Mouse (Mus musculus): ENCODE measurements at regions not wholly inside any gene's neighbourhood (a gene's known extent, or its start where the extent isn't known, plus 50 kb on each side); places are given as distances from the start of the nearest gene placed in this dataset.

DNA sequence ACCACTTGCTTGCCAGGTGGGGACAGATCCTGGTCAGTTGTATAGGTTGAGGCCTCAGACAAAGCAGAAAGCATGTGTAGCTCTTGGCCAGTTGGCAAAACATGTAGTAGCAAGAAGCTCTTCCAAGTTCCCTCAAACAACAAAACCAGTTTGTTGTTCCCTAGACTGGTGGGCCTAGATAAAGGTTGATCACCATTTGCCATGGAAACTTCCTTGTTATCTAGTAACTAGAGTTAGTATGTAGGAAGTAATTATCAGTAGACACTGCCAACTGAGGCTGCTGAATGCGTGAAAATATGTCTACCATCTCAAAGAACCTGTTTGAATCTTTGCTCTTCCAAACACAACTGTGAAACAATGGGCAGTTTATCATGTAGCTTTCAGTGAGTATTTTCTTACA is 1098.7 kb downstream of the Pcdh18 start:
- no peak for DNase-seq
- intact Hi-C loops (cut with DNase I; ENCODE audit: low total_unique reads), result no loop called here

DNA sequence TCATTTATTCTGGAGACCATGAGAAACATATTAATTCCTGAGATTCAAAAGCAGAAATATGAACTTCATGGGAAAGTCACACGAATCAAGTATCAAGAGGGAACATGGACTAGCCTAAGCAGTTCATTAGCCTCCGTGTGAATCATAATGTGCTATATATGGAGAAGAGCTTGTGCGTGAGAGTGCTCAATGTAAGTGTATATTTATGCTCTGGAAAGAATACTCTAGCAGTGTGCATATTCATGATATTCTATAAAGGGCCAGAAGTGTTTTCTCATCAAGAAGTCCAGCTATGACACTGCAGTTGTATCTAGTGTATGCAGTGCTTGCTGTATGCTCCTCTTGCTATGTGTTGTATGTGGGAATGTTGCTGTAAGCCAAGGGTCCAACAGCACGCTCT is 1102.0 kb downstream of the Pcdh18 start:
- DNase-seq, result no peak
- intact Hi-C loops (cut with DNase I; ENCODE audit: low total_unique reads), result no loop called here

DNA sequence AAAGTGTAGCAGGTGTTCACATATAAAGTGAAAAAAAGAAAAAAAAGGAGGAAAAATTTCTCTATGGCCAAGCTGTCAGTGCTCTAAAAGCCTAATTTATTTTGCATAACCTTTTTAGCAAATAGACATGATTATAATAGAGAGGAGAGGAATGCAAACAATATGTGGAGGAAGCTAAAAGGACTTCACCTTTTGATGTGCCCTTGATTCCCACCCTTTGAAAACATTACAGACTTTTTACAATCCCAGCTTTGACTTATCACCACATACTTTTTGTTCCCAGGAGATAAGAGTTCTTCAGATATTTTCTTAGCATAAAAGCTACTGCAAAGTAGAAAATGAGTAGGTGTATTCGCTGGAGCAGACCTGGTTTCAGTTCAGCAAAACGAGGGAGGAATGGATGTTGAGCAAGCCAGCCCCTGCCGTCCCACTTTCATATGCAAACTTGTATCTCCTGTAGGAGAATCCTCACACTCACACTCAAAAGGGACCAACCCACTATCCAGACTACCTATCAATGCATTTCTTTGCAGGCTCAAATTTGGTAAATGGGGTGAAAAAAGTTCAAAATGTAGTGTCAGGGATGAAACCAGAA is 1125.1 kb downstream of the Pcdh18 start:
- intact Hi-C loops (cut with DNase I; ENCODE audit: low total_unique reads), result no loop called here
- DNase-seq, result no peak

GRCm38 (mm10) chr3:48608933-48609332 is 1148.2 kb downstream of the Pcdh18 start:
- intact Hi-C loops (cut with DNase I; ENCODE audit: low total_unique reads), result no loop called here
- no peak for DNase-seq

DNA sequence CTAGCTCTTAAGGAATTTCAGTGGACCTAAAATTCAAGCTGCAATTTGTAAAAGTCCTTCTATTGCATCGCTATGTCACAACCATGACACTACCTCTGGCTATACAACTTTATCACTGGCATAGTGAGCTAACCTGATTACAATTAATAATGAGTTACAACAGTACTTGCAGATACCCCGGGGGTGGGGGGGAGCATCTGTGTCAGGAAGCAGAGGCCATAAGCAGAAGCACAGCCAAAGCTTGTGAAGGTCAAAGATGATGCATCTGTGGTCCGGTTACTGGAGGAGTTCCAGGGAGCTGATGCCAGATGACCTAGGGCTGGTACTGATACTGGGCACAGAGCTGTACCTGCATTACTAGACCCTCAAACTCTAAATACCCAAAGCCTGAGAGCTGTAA is 1152.3 kb downstream of the Pcdh18 start:
- no peak for DNase-seq
- intact Hi-C loops (cut with DNase I; ENCODE audit: low total_unique reads), result no loop called here

DNA sequence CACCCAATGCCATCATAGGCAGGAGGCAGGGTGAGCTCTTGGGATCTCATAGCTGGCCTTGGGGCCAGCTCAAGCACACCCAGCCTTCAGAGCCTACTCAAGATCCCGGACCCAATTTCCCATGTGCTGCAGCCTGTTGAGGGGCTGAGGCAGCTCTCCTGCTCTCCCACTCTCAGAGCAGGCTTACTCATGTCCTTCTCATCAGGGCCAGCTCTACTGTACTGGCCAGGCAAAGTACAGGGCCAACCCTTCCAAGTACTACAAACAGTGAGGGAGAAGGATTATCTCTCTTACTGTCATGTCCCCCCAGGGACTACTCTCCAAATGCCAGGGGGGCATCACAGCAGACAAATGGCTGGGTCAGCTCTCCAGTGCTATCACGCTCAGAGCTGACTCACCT is 1169.8 kb downstream of the Pcdh18 start:
- intact Hi-C loops (cut with DNase I; ENCODE audit: low total_unique reads), result no loop called here
- no peak for DNase-seq

GRCm38 (mm10) chr3:48586145-48586544 is 1171.0 kb downstream of the Pcdh18 start:
- intact Hi-C loops (cut with DNase I; ENCODE audit: low total_unique reads), result no loop called here
- no peak for DNase-seq

GRCm38 (mm10) chr3:48584340-48584739 is 1172.8 kb downstream of the Pcdh18 start:
- DNase-seq, result no peak
- intact Hi-C loops (cut with DNase I; ENCODE audit: low total_unique reads), result no loop called here

DNA sequence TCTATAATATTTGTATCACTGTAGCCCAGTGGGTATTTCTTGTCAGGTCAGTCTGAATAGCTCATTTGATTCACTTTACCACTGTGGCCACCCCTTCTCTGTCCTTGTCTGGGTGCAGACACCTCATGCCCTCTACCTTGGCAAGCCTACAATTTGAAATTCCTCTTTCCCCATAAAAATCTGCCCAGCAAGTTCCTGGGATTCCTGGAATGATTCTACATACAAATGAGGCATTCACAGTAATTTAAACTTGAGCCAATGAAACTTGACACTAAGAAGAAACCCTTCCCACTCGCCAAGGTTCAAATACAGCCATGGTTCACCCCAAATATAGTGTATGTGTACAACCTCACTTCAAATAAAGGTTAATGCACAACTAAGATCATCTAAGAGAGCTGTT is 1174.6 kb downstream of the Pcdh18 start:
- no peak for DNase-seq
- intact Hi-C loops (cut with DNase I; ENCODE audit: low total_unique reads), result no loop called here

GRCm38 (mm10) chr3:48579971-48580370 is 1177.2 kb downstream of the Pcdh18 start:
- intact Hi-C loops (cut with DNase I; ENCODE audit: low total_unique reads), result no loop called here
- no peak for DNase-seq

DNA sequence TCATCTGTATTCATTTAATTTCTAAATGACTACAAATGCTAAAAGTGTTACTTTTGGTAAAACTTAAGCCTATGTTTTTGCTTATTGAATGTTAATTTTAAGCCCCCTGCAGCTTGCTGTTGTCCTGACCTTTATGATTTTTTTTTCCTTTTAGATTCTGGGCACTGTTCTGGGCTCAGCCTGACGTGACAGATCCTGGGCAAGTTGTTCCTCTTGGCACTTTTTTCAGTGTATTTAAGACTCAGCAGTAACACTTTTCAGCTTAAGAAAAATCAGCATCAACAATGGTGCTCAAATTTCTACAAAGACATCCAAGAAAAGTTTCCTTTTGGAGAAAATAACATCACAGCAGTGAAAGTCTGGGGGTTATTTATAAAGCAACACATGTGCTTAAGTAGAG is 1177.9 kb downstream of the Pcdh18 start:
- intact Hi-C loops (cut with DNase I; ENCODE audit: low total_unique reads), result no loop called here
- no peak for DNase-seq

- DNase-seq, result no peak
- intact Hi-C loops (cut with DNase I; ENCODE audit: low total_unique reads), result no loop called here
Observed at GRCm38 (mm10) chr3:48546669-48547068, 1210.5 kb downstream of the Pcdh18 start.

- intact Hi-C loops (cut with DNase I; ENCODE audit: low total_unique reads), result no loop called here
Observed at GRCm38 (mm10) chr3:48515009-48515408, 1242.1 kb downstream of the Pcdh18 start.

DNA sequence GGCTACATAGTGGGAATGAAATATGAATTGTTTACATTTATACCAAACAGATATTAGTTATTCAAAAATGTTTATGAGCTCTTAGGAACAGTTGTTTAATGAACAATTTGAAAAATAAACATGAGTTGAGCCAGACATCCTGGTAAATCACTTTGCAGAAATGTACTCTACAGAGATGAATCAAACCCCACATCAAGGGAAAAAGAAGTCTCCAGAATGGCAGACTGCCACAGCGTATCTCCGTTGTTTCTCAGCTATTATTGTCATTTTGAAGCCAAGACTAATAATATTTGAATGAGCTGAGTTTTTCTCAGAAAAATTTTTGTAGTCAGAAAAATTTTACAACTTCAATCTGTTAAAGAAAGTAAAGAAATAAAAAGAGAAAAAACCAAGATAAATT is 1253.1 kb downstream of the Pcdh18 start:
- intact Hi-C loops (cut with DNase I; ENCODE audit: low total_unique reads), result no loop called here
- peak; percentile 4 for DNase-seq

More at GRCm38 (mm10) chr3:48515009-48515408, 1242.1 kb downstream of the Pcdh18 start:
- DNase-seq, result no peak

- intact Hi-C loops (cut with DNase I; ENCODE audit: low total_unique reads), result no loop called here
- no peak for DNase-seq
Observed at GRCm38 (mm10) chr3:48464679-48465078, 1292.4 kb downstream of the Pcdh18 start.

GRCm38 (mm10) chr3:48441938-48442337 is 1315.2 kb downstream of the Pcdh18 start:
- no peak for DNase-seq
- intact Hi-C loops (cut with DNase I; ENCODE audit: low total_unique reads), result no loop called here

GRCm38 (mm10) chr3:48429406-48430033 is 1327.6 kb downstream of the Pcdh18 start:
- no peak for DNase-seq
- intact Hi-C loops (cut with DNase I; ENCODE audit: low total_unique reads), result no loop called here

DNA sequence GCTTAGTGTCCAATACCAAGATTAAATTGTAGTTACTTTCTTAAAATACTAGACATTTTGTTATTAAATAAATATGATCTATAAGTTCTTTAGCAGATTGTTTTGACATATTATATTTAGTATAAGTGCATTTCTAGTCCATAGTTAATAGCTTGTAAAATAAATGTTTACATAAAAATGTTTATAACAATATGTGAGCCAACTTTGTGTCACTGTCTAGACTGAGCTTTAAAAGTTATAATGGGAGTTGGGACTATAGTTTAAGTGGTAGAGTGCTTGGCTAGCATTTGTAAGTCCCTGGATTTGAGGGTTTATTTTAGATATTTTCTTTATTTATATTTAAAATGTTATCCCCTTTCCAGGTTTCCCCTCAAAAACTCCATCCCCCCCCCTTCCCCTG is 1367.3 kb downstream of the Pcdh18 start:
- intact Hi-C loops (cut with DNase I; ENCODE audit: low total_unique reads), result no loop called here
- no peak for DNase-seq
